Mouse (Mus musculus) lung, adult 2 months (tissue): ENCODE data around the gene Chkb.

ENCODE experiments used
- CTCF ChIP-seq: fragments of 200-500 bp; IDR thresholded peaks from 2 replicates; pipeline ENCODE4 v1.5.1; 2011; ENCODE audit warnings: mild to moderate bottlenecking, low read length, control low read depth; ENCODE audit not compliant: insufficient read depth
- POLR2A ChIP-seq: fragments of 200-500 bp; IDR thresholded peaks from 2 replicates; pipeline ENCODE4 v1.6.1; 2011; ENCODE audit warnings: low read depth, mild to moderate bottlenecking, control low read depth, low read length, borderline replicate concordance; ENCODE audit errors: extremely low read depth

DNA sequence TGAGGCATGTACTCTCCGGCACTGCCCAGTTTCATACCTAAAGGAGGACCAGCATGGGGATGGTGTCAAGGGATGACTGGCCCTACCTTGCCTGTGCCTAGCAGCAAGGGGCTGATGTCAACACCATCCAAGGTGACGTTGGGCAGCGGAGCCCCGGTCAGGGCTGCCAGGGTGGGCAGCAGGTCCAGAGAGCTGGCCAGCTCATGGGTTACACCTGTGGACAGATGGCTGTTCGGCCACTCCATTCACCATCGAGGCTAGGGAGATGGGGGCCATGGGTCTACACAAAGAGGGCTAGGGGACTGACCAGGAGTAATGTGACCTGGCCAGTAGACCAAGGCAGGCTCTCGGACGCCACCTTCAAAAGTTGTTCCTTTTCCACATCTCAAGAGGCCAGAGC is 44.2 kb upstream of the Chkb start:
- TF ChIP-seq POLR2A (no peak), CTCF (no peak)
